Mouse (Mus musculus) bone marrow macrophage, adult 2 months (primary cell): ENCODE measurements around the gene Cyp1a1. TPM values are rescaled to one million over a fixed set of nuclear protein-coding genes. Genes with fewer than 3 reads are reported as not detected.
"Not testable (repeated sequence)": the region's sequence is repeated elsewhere in the genome, so short reads cannot be mapped to it uniquely, and the experiment has no call there.

Source experiments
- H3K27ac ChIP-seq: 2 replicates; pipeline ENCODE4 v1.5.1; 2012; ENCODE audit warnings: low read depth, low read length; ENCODE audit not compliant: insufficient read depth
- H3K4me1 ChIP-seq: 2 replicates; pipeline ENCODE4 v1.6.1; 2012; ENCODE audit warnings: low read length; ENCODE audit not compliant: control insufficient read depth, insufficient read depth
- H3K4me3 ChIP-seq: 2 replicates; pipeline ENCODE4 v1.5.1; 2012; ENCODE audit warnings: mild to moderate bottlenecking, low read length, moderate library complexity; ENCODE audit not compliant: insufficient read depth
- CTCF ChIP-seq: IDR thresholded peaks from 2 replicates; pipeline ENCODE4 v1.5.1; 2012; ENCODE audit warnings: low read depth, mild to moderate bottlenecking, low read length, moderate library complexity
- POLR2A ChIP-seq: IDR thresholded peaks from 2 replicates; pipeline ENCODE4 v1.6.1; 2012; ENCODE audit warnings: mild to moderate bottlenecking, low read depth, low read length, borderline replicate concordance
- polyA plus RNA-seq: library from polyadenylated mRNA; stranded (reverse); fragments of >200 nt; gene quantifications from 2 replicates; pipeline ENCODE4 v1.2.4, GENCODE M21; 2012; ENCODE audit not compliant: missing spikeins, insufficient read depth, insufficient read length

Gene Cyp1a1
- polyA plus RNA-seq, 1 experiment, result not detected

DNA sequence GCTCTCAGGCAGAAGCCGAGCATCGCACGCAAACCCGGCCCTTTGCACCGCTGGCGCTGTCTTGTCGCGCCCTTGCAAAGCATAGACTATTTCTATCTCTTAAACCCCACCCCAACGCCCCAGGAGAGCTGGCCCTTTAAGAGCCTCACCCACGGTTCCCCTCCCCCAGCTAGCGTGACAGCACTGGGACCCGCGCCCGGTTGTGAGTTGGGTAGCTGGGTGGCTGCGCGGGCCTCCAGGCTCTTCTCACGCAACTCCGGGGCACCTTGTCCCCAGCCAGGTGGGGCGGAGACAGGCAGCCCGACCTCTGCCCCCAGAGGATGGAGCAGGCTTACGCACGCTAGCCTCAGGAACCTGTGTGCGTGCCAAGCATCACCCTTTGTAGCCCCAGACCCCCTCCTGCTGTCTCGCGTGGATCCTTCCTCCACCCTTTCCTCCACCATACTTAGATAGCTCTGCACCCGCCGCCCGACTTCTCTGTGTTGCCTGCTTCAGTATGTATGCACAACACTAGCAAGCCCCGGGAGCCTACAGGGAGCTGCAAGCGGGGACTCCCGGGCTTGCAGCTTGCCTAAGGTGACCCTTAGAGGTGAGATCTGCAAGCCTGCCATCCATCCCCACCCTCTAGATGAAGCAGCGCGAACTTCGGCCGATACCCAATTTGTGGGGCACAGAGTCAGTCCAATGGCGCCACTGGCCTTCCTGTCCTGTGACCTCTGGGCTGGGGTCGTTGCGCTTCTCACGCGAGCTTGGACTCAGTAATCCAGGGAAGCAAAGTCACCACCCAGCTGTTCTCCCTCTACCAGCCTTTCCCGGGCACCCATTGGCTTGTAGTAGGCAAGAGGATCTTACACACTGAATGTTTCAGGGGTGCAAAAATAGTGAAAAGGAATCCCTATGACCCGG lies 8.9 kb downstream of the Cyp1a1 start:
- TF ChIP-seq CTCF (no peak), POLR2A (no peak)
- Histone ChIP-seq H3K4me1 (no peaks in the 10 kb centered on the region), H3K4me3 (peak overlapping the region; percentile 27), H3K27ac (no peak overlapping the region)

DNA sequence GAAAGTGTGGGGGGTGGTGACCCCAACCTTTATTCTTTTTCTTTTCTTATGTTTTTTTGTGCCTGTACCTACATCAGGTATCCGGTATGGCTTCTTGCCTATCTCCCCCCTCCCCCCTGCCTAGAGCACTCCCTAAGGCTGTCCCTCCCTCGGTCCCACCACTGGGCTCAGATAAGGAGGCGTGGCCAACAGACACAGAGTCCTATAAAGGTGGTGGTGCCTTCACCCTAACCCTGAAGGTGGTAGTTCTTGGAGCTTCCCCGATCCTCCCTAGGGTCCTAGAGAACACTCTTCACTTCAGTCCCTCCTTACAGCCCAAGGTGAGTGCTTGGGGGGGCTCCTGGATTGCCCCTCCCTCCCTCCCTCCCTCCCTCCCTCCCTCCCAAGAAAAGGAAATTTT lies 9.7 kb downstream of the Cyp1a1 start:
- H3K4me3 ChIP-seq, result no peak overlapping the region
- no peaks in the 10 kb centered on the region for H3K4me1 ChIP-seq
- no peak for TF ChIP-seq CTCF
- no peak for TF ChIP-seq POLR2A
- no peak overlapping the region for H3K27ac ChIP-seq

DNA sequence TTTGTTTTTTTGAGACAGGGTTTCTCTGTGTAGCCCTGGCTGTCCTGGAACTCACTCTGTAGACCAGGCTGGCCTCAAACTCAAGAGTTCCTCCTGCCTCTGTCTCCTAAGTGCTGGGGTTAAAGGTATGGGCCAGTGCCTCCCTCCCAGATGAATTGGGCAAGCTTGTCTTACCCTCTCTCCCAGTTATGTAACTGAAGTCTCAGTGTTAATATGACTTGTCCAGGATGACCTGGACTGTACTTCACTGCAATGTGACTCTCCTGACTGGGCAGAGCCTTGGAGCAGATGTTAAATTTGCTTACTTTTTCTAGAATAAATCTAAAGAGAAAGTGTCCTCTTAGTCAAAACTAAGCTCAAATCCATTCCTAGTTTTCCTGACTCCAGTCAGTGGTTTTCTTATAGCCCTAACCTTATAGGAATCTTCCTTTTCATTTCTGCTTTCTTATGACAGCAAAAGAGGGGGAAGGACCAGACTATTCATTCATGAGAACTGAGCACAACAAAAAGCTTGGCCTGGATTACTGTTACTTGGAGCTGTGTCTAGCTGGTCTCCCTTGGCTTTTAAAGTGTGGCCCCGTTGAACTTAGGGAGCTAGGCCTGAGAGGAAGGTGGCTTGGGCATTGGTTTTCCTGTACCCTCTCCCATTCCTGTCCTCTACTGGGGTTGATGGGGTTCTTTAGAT lies 10.9 kb downstream of the Cyp1a1 start:
- no peaks in the 10 kb centered on the region for H3K4me1 ChIP-seq
- H3K27ac ChIP-seq, result no peak overlapping the region
- TF ChIP-seq CTCF (no peak), POLR2A (no peak)
- H3K4me3 ChIP-seq, result no peak overlapping the region

- no peak overlapping the region for H3K27ac ChIP-seq
- TF ChIP-seq CTCF (no peak), POLR2A (no peak)
- peaks cover 2% of the 10 kb centered on the region for H3K4me1 ChIP-seq
- no peak overlapping the region for H3K4me3 ChIP-seq
Measured at GRCm38 (mm10) chr9:57706496-57706895, 18.8 kb downstream of the Cyp1a1 start.

DNA sequence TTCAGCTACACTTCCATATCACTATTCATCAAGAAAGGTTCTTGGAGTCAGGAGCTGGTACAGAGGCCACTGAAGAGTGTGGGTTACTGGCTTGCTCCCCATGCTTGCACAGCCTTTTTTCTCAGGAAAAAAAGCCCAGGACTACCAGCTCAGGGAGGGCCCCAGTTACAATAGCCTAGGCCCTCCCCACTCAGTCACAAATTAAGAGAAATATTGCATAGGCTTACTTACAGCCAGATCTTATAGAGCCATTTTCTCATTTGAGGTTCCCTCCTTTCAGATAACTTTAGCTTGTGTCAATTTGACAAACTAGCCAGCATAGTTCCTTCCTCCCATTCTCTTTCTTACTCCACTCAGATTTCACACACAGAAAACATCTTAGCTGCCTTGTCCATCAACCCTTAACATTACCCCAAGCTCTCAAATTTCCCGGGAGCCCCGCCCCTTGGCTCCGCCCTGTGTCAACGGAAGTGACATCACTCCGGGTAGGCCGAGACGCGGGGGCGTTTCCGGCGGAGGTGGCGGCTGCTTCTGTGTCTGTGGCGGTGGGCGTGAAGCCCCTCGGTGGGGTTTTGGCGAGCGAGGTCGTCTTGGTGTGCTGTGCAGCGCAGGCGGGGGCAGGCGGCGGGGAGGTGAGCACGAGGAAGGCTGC lies 20.5 kb downstream of the Cyp1a1 start, which contains the start of gene Edc3:
Edc3 (plus strand) TSS at position 473 of the 652 bp plus-strand sequence.
- Histone ChIP-seq H3K27ac (peak within 1 kb of the TSS; percentile 29), H3K4me3 (peak within 1 kb of the TSS; percentile 88), H3K4me1 (peaks cover 2% of the 10 kb centered on the region)
- TF ChIP-seq POLR2A, result peak; percentile 60; the same call in 1 of the 2 replicates
- no peak for TF ChIP-seq CTCF

DNA sequence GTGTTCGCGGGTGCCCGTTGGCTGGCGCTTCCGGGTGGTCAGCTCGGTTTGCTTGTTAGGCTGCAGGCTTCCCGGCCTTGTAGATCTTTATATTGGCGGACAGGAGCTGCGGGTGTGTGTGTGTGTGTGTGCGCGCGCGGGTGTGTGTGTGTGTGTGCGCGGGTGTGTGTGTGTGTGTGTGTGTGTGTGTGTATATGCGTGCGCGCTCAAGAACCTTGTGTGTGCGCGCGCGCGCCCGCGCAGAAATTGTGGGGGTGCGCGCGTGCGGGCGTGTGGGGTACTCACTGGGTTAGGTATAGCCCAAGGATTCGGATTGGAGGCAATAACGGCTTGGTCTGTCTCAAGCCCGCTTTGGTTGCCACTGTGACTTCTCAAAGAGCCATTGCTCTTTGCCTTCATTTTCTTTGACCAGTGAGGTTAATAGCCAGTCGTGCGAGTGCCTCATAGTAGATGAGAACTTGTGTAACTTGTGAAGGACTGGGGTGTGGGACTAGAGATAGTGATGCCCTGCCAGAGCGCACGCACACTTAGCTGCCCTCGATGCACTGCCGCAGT lies 21.1 kb downstream of the Cyp1a1 start:
- TF ChIP-seq POLR2A (no peak), CTCF (no peak)
- peak overlapping the region; percentile 88 for H3K4me3 ChIP-seq
- peak overlapping the region; percentile 29 for H3K27ac ChIP-seq
- peaks cover 2% of the 10 kb centered on the region for H3K4me1 ChIP-seq

GRCm38 (mm10) chr9:57710214-57710613 lies 22.5 kb downstream of the Cyp1a1 start:
- not testable (repeated sequence) for H3K4me3 ChIP-seq, H3K27ac ChIP-seq, H3K4me1 ChIP-seq

- Histone ChIP-seq H3K4me3 (no peak overlapping the region), H3K4me1 (peaks cover 2% of the 10 kb centered on the region), H3K27ac (no peak overlapping the region)
- TF ChIP-seq POLR2A (no peak), CTCF (no peak)
Measured at GRCm38 (mm10) chr9:57712194-57712593, 24.5 kb downstream of the Cyp1a1 start.

GRCm38 (mm10) chr9:57718408-57718807 lies 30.7 kb downstream of the Cyp1a1 start:
- no peak overlapping the region for H3K27ac ChIP-seq
- peaks cover 8% of the 10 kb centered on the region for H3K4me1 ChIP-seq
- TF ChIP-seq CTCF (no peak), POLR2A (no peak)
- H3K4me3 ChIP-seq, result no peak overlapping the region
